Mouse (Mus musculus): ENCODE results near the gene Gramd1b. TPM values are rescaled to one million over a fixed set of nuclear protein-coding genes. Genes with fewer than 3 reads are reported as not detected.

Gene Gramd1b
- polyA plus RNA-seq, 1 experiment from 2014 or later, result 2.1 TPM

DNA sequence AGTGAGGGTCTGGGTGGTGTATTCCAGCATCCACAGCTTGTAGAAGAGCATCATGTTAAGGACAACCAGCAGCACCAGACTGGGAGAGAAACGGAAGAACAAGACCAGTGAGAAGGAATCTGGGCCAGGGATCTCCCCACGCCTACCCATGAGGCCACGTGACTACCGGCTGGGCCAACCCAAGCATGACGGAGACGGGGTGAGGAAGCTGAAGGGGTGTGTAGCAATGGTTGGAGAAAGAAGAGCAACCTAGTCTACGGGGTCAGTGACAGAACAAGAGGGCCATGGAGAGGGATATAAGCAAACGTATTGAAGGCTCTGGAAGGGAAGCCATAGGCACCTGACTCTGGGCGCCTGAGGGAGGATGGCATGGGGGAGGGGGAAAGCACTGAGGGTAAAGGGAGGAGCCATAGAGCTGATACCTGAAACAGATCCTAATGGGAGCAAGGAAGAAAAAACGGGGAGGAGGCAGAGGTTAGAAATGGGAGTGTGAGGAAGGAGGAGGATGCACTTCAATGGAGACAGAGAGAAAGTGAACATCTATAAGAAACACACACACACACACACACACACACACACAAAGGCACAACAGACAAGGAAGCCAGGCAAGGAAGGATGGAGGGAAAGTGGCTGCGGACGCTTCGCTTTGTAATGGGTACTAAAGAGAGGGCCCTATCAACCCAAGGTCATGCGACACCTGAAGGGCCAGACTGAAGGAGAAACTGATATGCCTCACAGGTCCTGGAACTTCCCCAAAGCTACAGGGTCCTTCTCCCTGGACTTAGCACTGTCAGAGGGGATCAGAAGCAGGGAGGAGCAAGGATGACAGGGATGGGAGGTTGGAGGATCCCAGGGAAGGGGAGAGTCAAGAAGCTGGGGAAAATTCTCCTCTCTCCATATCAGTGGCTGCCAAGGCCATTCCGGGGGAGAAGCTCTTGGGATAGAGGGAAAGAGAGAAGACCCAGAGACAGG is 230.9 kb downstream of the Gramd1b start:
- 84% methylated on average over 15 of the region's 15 CpGs for WGBS
- DNase-seq (ENCODE audit: low spot score) (no peak), ATAC-seq (replicated peaks; ENCODE audit: low FRiP score) (no peak)
- Histone ChIP-seq H3K9me3 (ENCODE audit: control insufficient read depth, low read length) (no peaks in the 10 kb centered on the region), H3K4me1 (replicated peaks; ENCODE audit: control insufficient read depth, insufficient read depth, low read length) (no peaks in the 10 kb centered on the region), H3K27me3 (replicated peaks; ENCODE audit: control insufficient read depth, insufficient read depth, low read length) (no peaks in the 10 kb centered on the region), H3K9ac (ENCODE audit: low read depth, low read length) (no peak overlapping the region), H3K4me3 (ENCODE audit: low read depth, low read length) (no peak overlapping the region), H3K4me2 (no peak overlapping the region), H3K36me3 (ENCODE audit: control insufficient read depth, insufficient read depth, low read length) (no peaks in the 10 kb centered on the region), H3K27ac (ENCODE audit: low read depth, low read length) (no peak overlapping the region)

DNA sequence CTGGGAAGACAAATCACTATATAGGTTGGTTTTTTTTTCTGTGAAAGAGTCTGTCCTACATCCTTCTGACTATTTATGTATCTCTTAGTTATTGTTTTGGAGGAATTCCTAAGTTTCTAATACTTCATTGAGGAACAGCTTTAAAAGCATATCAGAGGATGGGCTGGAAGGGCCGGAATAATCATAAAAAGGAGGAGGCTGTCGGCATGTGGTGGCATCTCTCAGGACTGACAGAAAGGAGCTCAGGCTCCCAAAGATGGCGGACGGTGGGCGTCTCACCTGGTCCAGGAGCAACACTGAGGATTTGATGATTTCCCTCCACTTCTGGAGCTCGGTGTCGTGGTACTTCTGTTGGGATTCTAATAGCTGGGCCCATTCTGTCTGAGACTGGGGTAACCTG is 231.9 kb downstream of the Gramd1b start:
- 86% methylated on average over 7 of the region's 7 CpGs for WGBS
- Histone ChIP-seq H3K36me3 (ENCODE audit: control insufficient read depth, insufficient read depth, low read length) (no peaks in the 10 kb centered on the region), H3K9ac (ENCODE audit: low read depth, low read length) (no peak overlapping the region), H3K9me3 (ENCODE audit: control insufficient read depth, low read length) (no peaks in the 10 kb centered on the region), H3K27me3 (replicated peaks; ENCODE audit: control insufficient read depth, insufficient read depth, low read length) (no peaks in the 10 kb centered on the region), H3K4me3 (ENCODE audit: low read depth, low read length) (no peak overlapping the region), H3K27ac (ENCODE audit: low read depth, low read length) (no peak overlapping the region), H3K4me1 (replicated peaks; ENCODE audit: control insufficient read depth, insufficient read depth, low read length) (no peaks in the 10 kb centered on the region), H3K4me2 (no peak overlapping the region)
- ATAC-seq (replicated peaks; ENCODE audit: low FRiP score) (no peak), DNase-seq (ENCODE audit: low spot score) (no peak)

DNA sequence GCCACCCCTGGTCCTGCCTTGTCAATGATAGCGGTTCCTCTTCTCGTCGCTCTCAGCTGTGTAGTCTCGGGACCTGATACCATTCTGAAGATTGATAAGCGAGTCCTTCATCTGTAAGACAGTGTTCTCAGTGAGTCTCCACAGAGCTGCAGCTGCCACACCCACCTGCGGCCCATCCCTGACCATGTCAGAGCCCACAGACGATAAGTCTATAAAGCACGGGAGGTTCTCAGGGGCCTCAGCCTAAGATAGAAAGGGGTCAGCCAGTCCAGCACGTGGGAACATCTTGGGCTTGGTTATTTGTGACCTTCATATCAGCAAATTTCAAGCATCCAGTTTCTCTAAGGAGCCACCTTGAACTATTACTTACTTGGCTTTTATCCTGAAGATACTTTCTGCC is 233.2 kb downstream of the Gramd1b start:
- H3K4me1 ChIP-seq (replicated peaks; ENCODE audit: control insufficient read depth, insufficient read depth, low read length), result no peaks in the 10 kb centered on the region
- no peak overlapping the region for H3K9ac ChIP-seq (ENCODE audit: low read depth, low read length)
- H3K27me3 ChIP-seq (replicated peaks; ENCODE audit: control insufficient read depth, insufficient read depth, low read length), result no peaks in the 10 kb centered on the region
- ATAC-seq (replicated peaks; ENCODE audit: low FRiP score) (no peak), DNase-seq (ENCODE audit: low spot score) (no peak)
- WGBS, result 77% methylated on average over 9 of the region's 9 CpGs
- no peaks in the 10 kb centered on the region for H3K9me3 ChIP-seq (ENCODE audit: control insufficient read depth, low read length)
- no peak overlapping the region for H3K4me3 ChIP-seq (ENCODE audit: low read depth, low read length)
- no peak overlapping the region for H3K27ac ChIP-seq (ENCODE audit: low read depth, low read length)
- H3K4me2 ChIP-seq, result no peak overlapping the region
- no peaks in the 10 kb centered on the region; the same call in none of the 2 replicates for H3K36me3 ChIP-seq (ENCODE audit: control insufficient read depth, insufficient read depth, low read length)

DNA sequence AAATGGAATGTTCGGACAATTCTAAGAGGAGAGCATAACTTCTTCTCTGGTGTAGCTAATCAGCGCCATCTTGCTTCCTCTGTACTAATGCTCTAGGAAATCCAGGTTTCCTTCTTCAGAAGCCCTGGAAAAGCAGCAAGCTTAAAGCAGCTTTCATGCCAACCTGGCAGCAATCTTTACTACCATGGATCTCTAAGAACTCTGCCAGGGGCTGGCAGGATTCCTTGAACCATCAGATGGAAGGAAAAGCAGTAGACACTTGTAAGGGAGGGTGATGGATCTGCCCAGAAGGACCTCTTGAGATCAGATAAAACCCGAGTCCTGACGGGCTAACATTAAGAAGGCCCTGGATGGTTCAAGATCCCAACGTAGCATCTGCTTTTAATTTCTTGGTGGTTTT is 234.9 kb downstream of the Gramd1b start:
- Histone ChIP-seq H3K27me3 (replicated peaks; ENCODE audit: control insufficient read depth, insufficient read depth, low read length) (no peaks in the 10 kb centered on the region), H3K9me3 (ENCODE audit: control insufficient read depth, low read length) (no peaks in the 10 kb centered on the region), H3K4me2 (no peak overlapping the region), H3K4me3 (ENCODE audit: low read depth, low read length) (no peak overlapping the region), H3K36me3 (ENCODE audit: control insufficient read depth, insufficient read depth, low read length) (no peaks in the 10 kb centered on the region; the same call in none of the 2 replicates), H3K27ac (ENCODE audit: low read depth, low read length) (no peak overlapping the region), H3K4me1 (replicated peaks; ENCODE audit: control insufficient read depth, insufficient read depth, low read length) (no peaks in the 10 kb centered on the region), H3K9ac (ENCODE audit: low read depth, low read length) (no peak overlapping the region)
- no peak for ATAC-seq (replicated peaks; ENCODE audit: low FRiP score)
- WGBS, result 76% methylated on average over 5 of the region's 5 CpGs
- DNase-seq (ENCODE audit: low spot score), result no peak

DNA sequence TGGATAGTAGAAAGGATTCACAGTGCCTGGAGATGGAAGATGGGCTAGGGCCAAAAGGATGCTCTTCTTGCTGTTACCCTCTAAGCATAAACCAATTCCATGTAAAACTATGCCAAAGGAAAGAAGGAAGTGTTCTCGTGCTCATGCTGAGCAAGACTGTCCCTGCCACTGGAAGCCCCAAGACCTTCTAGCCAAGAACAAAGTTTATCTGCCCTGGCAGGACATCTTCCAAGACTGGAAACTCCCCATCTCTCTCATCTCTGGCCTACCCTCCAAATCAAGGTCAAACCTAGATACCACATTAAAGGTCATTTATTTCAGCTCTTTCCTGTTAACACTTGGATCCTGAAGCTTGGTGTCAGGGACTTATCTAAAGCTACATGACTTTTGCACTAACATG is 236.3 kb downstream of the Gramd1b start:
- no peak overlapping the region for H3K9ac ChIP-seq (ENCODE audit: low read depth, low read length)
- no peaks in the 10 kb centered on the region for H3K9me3 ChIP-seq (ENCODE audit: control insufficient read depth, low read length)
- H3K27ac ChIP-seq (ENCODE audit: low read depth, low read length), result no peak overlapping the region
- no peak for DNase-seq (ENCODE audit: low spot score)
- H3K4me3 ChIP-seq (ENCODE audit: low read depth, low read length), result no peak overlapping the region
- H3K36me3 ChIP-seq (ENCODE audit: control insufficient read depth, insufficient read depth, low read length), result no peaks in the 10 kb centered on the region; the same call in none of the 2 replicates
- no peaks in the 10 kb centered on the region for H3K4me1 ChIP-seq (replicated peaks; ENCODE audit: control insufficient read depth, insufficient read depth, low read length)
- H3K4me2 ChIP-seq, result no peak overlapping the region
- WGBS, result 83% methylated on average over 1 of the region's 1 CpGs
- no peaks in the 10 kb centered on the region for H3K27me3 ChIP-seq (replicated peaks; ENCODE audit: control insufficient read depth, insufficient read depth, low read length)
- ATAC-seq (replicated peaks; ENCODE audit: low FRiP score), result no peak

DNA sequence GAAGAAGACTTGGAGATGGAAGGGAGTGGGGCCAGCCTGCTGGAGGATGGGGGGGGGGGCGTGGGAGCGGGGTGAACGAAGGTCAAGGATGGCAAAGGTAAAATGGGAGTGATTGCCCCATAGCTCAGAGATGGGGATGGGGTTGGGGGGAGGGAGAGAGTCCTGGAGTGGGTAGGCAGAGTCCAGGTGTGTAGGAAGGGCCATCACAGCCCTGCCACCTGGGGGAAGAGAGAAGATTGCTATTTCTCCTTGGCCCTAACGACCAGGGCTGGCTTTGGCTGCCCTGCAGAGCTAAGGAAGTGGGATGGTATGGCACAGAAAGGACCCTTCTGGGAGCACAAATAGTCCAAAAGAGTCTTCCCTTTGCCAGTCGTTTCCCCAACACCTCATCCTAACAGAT is 237.0 kb downstream of the Gramd1b start:
- H3K4me3 ChIP-seq (ENCODE audit: low read depth, low read length), result no peak overlapping the region
- no peaks in the 10 kb centered on the region for H3K9me3 ChIP-seq (ENCODE audit: control insufficient read depth, low read length)
- H3K36me3 ChIP-seq (ENCODE audit: control insufficient read depth, insufficient read depth, low read length), result no peaks in the 10 kb centered on the region; the same call in none of the 2 replicates
- ATAC-seq (replicated peaks; ENCODE audit: low FRiP score) (no peak), DNase-seq (ENCODE audit: low spot score) (no peak)
- H3K9ac ChIP-seq (ENCODE audit: low read depth, low read length), result no peak overlapping the region
- no peak overlapping the region for H3K27ac ChIP-seq (ENCODE audit: low read depth, low read length)
- no peaks in the 10 kb centered on the region for H3K27me3 ChIP-seq (replicated peaks; ENCODE audit: control insufficient read depth, insufficient read depth, low read length)
- H3K4me1 ChIP-seq (replicated peaks; ENCODE audit: control insufficient read depth, insufficient read depth, low read length), result no peaks in the 10 kb centered on the region
- no peak overlapping the region for H3K4me2 ChIP-seq
- 81% methylated on average over 5 of the region's 5 CpGs for WGBS

DNA sequence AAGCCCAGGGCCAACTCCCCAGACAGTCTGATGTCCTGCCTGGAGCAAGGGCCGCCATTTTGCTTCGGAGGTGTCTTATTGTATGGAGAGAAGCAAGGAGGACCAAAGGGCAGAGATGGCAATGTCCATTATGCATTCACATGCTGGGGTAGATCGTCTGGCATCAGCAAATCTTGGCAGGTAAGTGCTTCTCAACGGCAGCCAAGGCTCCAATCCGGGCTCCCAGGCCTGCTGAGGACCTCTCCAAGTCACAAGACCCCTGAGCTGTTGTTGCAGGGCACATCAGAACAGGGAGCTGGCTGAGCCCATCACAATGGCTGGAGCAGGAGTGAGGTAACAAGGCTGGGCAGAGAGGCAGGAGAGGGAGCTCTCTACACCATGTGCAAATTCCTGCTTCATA is 237.4 kb downstream of the Gramd1b start:
- ATAC-seq (replicated peaks; ENCODE audit: low FRiP score) (no peak), DNase-seq (ENCODE audit: low spot score) (no peak)
- H3K36me3 ChIP-seq (ENCODE audit: control insufficient read depth, insufficient read depth, low read length), result no peaks in the 10 kb centered on the region; the same call in none of the 2 replicates
- no peak overlapping the region for H3K4me3 ChIP-seq (ENCODE audit: low read depth, low read length)
- WGBS, result 88% methylated on average over 5 of the region's 5 CpGs
- no peaks in the 10 kb centered on the region for H3K9me3 ChIP-seq (ENCODE audit: control insufficient read depth, low read length)
- no peak overlapping the region for H3K27ac ChIP-seq (ENCODE audit: low read depth, low read length)
- H3K9ac ChIP-seq (ENCODE audit: low read depth, low read length), result no peak overlapping the region
- no peaks in the 10 kb centered on the region for H3K4me1 ChIP-seq (replicated peaks; ENCODE audit: control insufficient read depth, insufficient read depth, low read length)
- H3K4me2 ChIP-seq, result no peak overlapping the region
- no peaks in the 10 kb centered on the region for H3K27me3 ChIP-seq (replicated peaks; ENCODE audit: control insufficient read depth, insufficient read depth, low read length)

DNA sequence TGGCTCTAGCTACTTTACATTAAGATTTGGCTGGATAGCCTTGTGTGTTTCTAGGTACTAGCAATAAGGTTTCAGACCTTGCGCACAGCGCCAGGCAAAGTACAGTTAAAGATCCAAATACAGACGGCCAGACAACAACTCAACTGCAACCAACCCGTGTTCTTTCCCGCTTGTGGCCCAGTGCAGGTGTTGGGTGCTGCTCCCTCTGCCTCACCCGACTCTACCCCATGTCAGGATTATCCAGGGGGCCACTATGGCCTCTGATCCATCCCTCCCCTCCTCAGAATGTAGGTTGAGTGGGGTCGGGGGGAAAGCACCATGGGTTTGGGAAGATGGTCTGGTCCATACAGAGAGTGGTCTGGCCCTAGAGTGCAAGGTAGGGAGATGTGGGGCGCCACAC is 237.9 kb downstream of the Gramd1b start:
- ATAC-seq (replicated peaks; ENCODE audit: low FRiP score) (no peak), DNase-seq (ENCODE audit: low spot score) (no peak)
- Histone ChIP-seq H3K9ac (ENCODE audit: low read depth, low read length) (no peak overlapping the region), H3K27ac (ENCODE audit: low read depth, low read length) (no peak overlapping the region), H3K36me3 (ENCODE audit: control insufficient read depth, insufficient read depth, low read length) (no peaks in the 10 kb centered on the region; the same call in none of the 2 replicates), H3K4me2 (no peak overlapping the region), H3K4me1 (replicated peaks; ENCODE audit: control insufficient read depth, insufficient read depth, low read length) (no peaks in the 10 kb centered on the region), H3K4me3 (ENCODE audit: low read depth, low read length) (no peak overlapping the region), H3K27me3 (replicated peaks; ENCODE audit: control insufficient read depth, insufficient read depth, low read length) (no peaks in the 10 kb centered on the region), H3K9me3 (ENCODE audit: control insufficient read depth, low read length) (no peaks in the 10 kb centered on the region)
- WGBS, result 93% methylated on average over 8 of the region's 8 CpGs

DNA sequence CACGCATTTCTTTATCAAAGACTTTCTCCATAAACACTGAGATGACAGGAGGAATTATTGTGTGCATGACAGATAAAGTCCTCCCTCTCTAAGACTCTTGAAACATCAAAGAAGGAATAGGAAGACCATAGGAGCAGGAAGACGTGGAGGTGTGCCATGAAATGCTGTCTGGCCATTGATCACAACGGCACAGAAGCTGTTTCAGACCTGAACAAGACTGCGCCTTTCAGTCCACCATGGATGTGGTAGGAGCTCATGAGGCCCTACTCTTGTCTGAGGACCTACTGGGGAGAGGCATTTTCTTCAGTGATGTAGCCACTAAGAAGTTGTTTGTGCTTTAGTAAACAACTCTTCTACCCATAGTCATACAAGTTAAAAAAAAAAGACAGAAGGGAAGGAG is 238.7 kb downstream of the Gramd1b start:
- ATAC-seq (replicated peaks; ENCODE audit: low FRiP score) (no peak), DNase-seq (ENCODE audit: low spot score) (no peak)
- Histone ChIP-seq H3K4me2 (no peak overlapping the region), H3K36me3 (ENCODE audit: control insufficient read depth, insufficient read depth, low read length) (no peaks in the 10 kb centered on the region; the same call in none of the 2 replicates), H3K9ac (ENCODE audit: low read depth, low read length) (no peak overlapping the region), H3K27me3 (replicated peaks; ENCODE audit: control insufficient read depth, insufficient read depth, low read length) (no peaks in the 10 kb centered on the region), H3K27ac (ENCODE audit: low read depth, low read length) (no peak overlapping the region), H3K4me3 (ENCODE audit: low read depth, low read length) (no peak overlapping the region), H3K9me3 (ENCODE audit: control insufficient read depth, low read length) (no peaks in the 10 kb centered on the region), H3K4me1 (replicated peaks; ENCODE audit: control insufficient read depth, insufficient read depth, low read length) (no peaks in the 10 kb centered on the region)
- WGBS, result 88% methylated on average over 4 of the region's 4 CpGs

Measured in liver, embryonic 11.5 days (tissue).